Mouse (Mus musculus) G1E (cell line): ENCODE data around the gene Cyb561. TPM values are rescaled to one million over a fixed set of nuclear protein-coding genes. Genes with fewer than 3 reads are reported as not detected.

ENCODE experiments used
- ATAC-seq: 2 replicates; pipeline ENCODE4 v1.8.0; 2016; ENCODE audit warnings: mild to moderate bottlenecking; ENCODE audit not compliant: insufficient number of reproducible peaks, poor library complexity, low FRiP score, severe bottlenecking; ENCODE audit errors: extremely low read depth
- DNase-seq: peaks from one replicate; pipeline ENCODE4 v3.0.0; 2012; ENCODE audit warnings: low spot score
- H3K27me3 ChIP-seq: 2 replicates; pipeline ENCODE4 v1.6.1; 2012; ENCODE audit warnings: mild to moderate bottlenecking, low read length, inconsistent platforms; ENCODE audit not compliant: insufficient read depth
- H3K36me3 ChIP-seq: replicated peaks from 2 replicates; pipeline ENCODE3; 2012; ENCODE audit warnings: mild to moderate bottlenecking, inconsistent platforms
- H3K4me1 ChIP-seq: 2 replicates; pipeline ENCODE4 v1.6.1; 2012; ENCODE audit warnings: low read depth, low read length, inconsistent platforms, mixed read lengths; ENCODE audit not compliant: insufficient read depth
- H3K4me3 ChIP-seq: 2 replicates; pipeline ENCODE4 v1.5.1; 2012; ENCODE audit warnings: low read depth, mild to moderate bottlenecking, inconsistent platforms, low read length, moderate library complexity, mixed read lengths
- H3K9me3 ChIP-seq: replicated peaks from 2 replicates; pipeline ENCODE4 v1.6.1; 2012; ENCODE audit warnings: inconsistent platforms
- CTCF ChIP-seq: IDR thresholded peaks from 2 replicates; pipeline ENCODE4 v1.5.1; 2012; ENCODE audit warnings: low read depth, low read length, inconsistent platforms, mixed read lengths
- GATA1 ChIP-seq: IDR thresholded peaks from 2 replicates; pipeline ENCODE4 v1.6.1; 2012; ENCODE audit warnings: borderline replicate concordance, low read length, inconsistent platforms, mixed read lengths
- GATA2 ChIP-seq: IDR thresholded peaks from 2 replicates; pipeline ENCODE4 v1.6.1; 2012; ENCODE audit warnings: low read depth, low read length, inconsistent platforms, borderline replicate concordance
- POLR2AphosphoS5 ChIP-seq: IDR thresholded peaks from 2 replicates; pipeline ENCODE4 v1.6.1; 2012; ENCODE audit warnings: low read depth, low read length, inconsistent platforms; ENCODE audit not compliant: insufficient replicate concordance
- TAL1 ChIP-seq: conservative IDR thresholded peaks from 2 replicates; pipeline ENCODE4 v1.6.1; 2012; ENCODE audit warnings: low read depth, low read length, inconsistent platforms, mixed read lengths
- polyA plus RNA-seq: library from polyadenylated mRNA; stranded (reverse); fragments of >175 nt; gene quantifications from 2 replicates; pipeline ENCODE4 v1.2.3, GENCODE M21; 2012
- total RNA-seq, 2 experiments: library from RNA; stranded (forward) in 1 of 2; stranded (reverse) in 1 of 2; fragments of 200-1000 nt in 1 of 2; fragments of >200 nt in 1 of 2; fragmentation: Nextera tagmentation in 1 of 2; gene quantifications; 2 replicates each; pipeline ENCODE4 v1.2.3; 2014 to 2017

The Cyb561 gene
- total and polyA plus RNA-seq, 3 experiments: 0.33 TPM; not detected in 2

DNA sequence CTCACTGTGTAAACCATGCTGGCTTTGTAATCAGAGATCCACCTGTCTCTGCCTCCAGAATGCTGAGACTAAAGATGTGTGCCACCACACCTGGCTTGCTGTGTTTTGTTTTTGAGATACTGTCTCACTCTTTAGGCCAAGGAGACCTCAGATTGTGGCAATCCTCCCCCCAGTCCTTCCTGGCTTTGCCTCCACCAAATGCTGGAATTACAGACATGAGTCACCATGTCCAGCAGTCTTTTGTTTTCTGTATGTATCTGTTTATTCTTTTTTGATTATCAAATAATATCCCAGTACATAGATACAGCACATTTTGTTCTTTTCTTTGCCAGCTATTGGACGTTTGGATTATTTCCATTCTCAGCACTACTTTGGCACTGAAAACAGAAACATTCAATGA is 5.4 kb upstream of the Cyb561 start:
- no peak for TF ChIP-seq POLR2AphosphoS5
- no peak for TF ChIP-seq TAL1
- TF ChIP-seq GATA2: no peak
- no peak for TF ChIP-seq CTCF
- TF ChIP-seq GATA1: no peak
- no peaks in the 10 kb centered on the region for H3K4me1 ChIP-seq
- DNase-seq (no peak), ATAC-seq (no peak)
- peaks cover 4% of the 10 kb centered on the region for H3K27me3 ChIP-seq
- H3K4me3 ChIP-seq: no peak overlapping the region
- no peaks in the 10 kb centered on the region for H3K36me3 ChIP-seq
- H3K9me3 ChIP-seq: no peaks in the 10 kb centered on the region

DNA sequence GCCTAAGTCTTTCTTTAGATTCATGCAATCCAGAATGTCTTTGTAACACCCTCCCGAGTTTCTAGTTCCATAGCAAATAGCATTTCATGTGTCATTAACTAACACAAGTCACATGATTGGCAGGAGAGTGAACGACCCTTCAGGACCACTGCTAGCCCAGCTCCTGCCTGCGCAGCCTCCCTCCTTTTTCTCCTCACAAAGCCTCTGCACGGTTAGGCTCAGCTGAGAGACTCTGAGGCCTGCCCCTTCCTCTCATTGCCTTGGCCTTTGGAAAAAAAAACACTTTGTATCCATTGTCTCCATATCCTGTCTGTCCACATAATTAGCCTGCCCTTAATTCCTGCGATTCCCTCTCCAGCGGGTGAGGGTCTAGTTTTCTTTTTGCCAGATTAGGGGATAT is 4.4 kb upstream of the Cyb561 start:
- no peaks in the 10 kb centered on the region for H3K36me3 ChIP-seq
- no peaks in the 10 kb centered on the region for H3K9me3 ChIP-seq
- H3K4me1 ChIP-seq: no peaks in the 10 kb centered on the region
- DNase-seq (no peak), ATAC-seq (no peak)
- H3K4me3 ChIP-seq: no peak overlapping the region
- peaks cover 12% of the 10 kb centered on the region for H3K27me3 ChIP-seq
- TF ChIP-seq GATA2: no peak
- TF ChIP-seq TAL1: no peak
- no peak for TF ChIP-seq GATA1
- TF ChIP-seq POLR2AphosphoS5: no peak
- TF ChIP-seq CTCF: no peak

GRCm38 (mm10) chr11:105955815-105956430 is 2.8 kb upstream of the Cyb561 start:
- Histone ChIP-seq H3K9me3 (no peaks in the 10 kb centered on the region), H3K4me3 (no peak overlapping the region), H3K27me3 (peaks cover 12% of the 10 kb centered on the region), H3K4me1 (no peaks in the 10 kb centered on the region), H3K36me3 (no peaks in the 10 kb centered on the region)
- ATAC-seq (no peak), DNase-seq (no peak)
- TF ChIP-seq GATA2: no peak
- TF ChIP-seq CTCF: no peak
- no peak for TF ChIP-seq POLR2AphosphoS5
- TF ChIP-seq GATA1: no peak
- no peak for TF ChIP-seq TAL1

- TF ChIP-seq CTCF (no peak), GATA2 (no peak), TAL1 (no peak), GATA1 (no peak), POLR2AphosphoS5 (no peak)
- Histone ChIP-seq H3K4me3 (no peak overlapping the region), H3K36me3 (no peaks in the 10 kb centered on the region), H3K27me3 (peaks cover 15% of the 10 kb centered on the region), H3K9me3 (no peaks in the 10 kb centered on the region), H3K4me1 (no peaks in the 10 kb centered on the region)
- DNase-seq (no peak), ATAC-seq (no peak)
Observed at GRCm38 (mm10) chr11:105953402-105953801, 266 bp upstream of the Cyb561 start.

DNA sequence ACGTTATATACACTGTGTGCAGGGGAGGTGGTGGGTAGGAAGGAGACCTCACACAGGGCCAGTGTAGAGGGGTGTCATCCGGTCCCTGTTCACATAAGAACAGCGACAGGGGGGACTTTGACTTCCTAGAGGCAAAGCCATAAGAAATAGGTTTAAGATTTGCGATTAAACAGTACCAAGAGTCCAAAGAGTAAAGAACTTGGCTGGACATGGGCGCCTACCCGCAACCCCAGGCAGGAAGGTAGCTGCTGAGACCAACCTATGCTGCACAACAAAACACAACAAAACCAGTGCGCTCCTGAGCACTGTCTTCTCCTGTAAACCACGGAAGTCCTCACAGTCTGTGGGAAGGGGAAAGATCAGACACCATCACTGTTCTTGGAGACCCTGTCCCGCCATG is 1.0 kb downstream of the Cyb561 start:
- ATAC-seq (no peak), DNase-seq (no peak)
- H3K36me3 ChIP-seq: no peaks in the 10 kb centered on the region
- peaks cover 22% of the 10 kb centered on the region for H3K27me3 ChIP-seq
- no peak overlapping the region for H3K4me3 ChIP-seq
- TF ChIP-seq GATA2: no peak
- TF ChIP-seq GATA1: no peak
- no peak for TF ChIP-seq TAL1
- TF ChIP-seq CTCF: no peak
- no peak for TF ChIP-seq POLR2AphosphoS5
- H3K4me1 ChIP-seq: no peaks in the 10 kb centered on the region
- no peaks in the 10 kb centered on the region for H3K9me3 ChIP-seq

DNA sequence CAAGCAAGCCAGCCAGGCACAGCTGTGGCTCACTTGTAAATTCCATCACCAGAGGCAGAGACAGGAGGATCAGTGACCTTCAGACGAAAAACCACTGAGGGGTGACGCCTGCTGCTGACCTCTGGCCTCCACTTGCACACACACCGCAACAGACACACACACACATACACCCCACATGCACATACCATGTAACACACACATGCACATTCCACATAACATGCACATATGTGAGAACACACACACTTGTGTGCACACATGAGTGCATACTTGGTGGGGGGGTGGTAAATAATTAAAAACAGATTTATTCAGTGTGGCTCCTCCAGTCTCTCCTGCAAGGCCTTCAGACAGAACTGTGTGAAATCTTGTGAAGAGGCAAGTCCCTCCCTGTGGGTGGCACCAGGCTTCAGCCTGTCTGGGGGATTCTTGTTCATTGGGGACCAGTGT is 1.5 kb downstream of the Cyb561 start:
- H3K4me3 ChIP-seq: no peak overlapping the region
- DNase-seq: no peak
- H3K9me3 ChIP-seq: no peaks in the 10 kb centered on the region
- no peaks in the 10 kb centered on the region for H3K36me3 ChIP-seq
- H3K4me1 ChIP-seq: no peaks in the 10 kb centered on the region
- peaks cover 22% of the 10 kb centered on the region for H3K27me3 ChIP-seq
- no peak for ATAC-seq
- no peak for TF ChIP-seq TAL1
- no peak for TF ChIP-seq GATA2
- TF ChIP-seq POLR2AphosphoS5: no peak
- TF ChIP-seq GATA1: no peak
- no peak for TF ChIP-seq CTCF
